24 mouse cellular contexts compared by ENCODE assay signal in the genomic region with DNA sequence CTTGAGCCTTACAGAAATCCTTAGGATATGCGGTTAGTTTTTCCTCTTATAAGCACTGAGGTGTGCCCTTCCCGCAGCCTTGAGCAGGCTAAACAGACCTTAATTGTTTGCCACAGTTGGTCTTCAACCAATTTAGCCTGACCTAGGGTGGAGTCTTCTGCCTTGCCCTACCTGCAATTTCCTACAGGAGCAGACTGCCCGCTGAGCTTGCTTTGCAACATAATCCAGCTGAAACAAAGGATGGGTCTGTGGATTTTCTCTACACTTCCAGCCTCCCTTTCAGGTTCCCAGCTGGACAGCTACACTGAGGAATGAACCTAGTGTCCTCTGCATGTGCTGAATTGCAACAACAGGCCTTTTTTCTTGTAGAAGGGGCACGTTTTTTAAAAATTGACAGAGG. TPM values are rescaled to one million over a fixed set of nuclear protein-coding genes. Genes with fewer than 3 reads are reported as not detected.
"Had no signal": no experiment of that assay in that cellular context is flagged by ENCODE, and none has a peak within 500 bp of the region (broad histone marks: within the 10 kb centered on the region; RNA-seq: fewer than 3 reads in every experiment).

No protein-coding gene starts in this region.

- H3K27me3 ChIP-seq: kidney, embryonic 15.5 days; neural tube, embryonic 13.5 days; stomach, embryonic 15.5 days had no signal

- H3K9me3 ChIP-seq: kidney, embryonic 15.5 days; midbrain, embryonic 10.5 days; midbrain, embryonic 13.5 days; neural tube, embryonic 13.5 days; stomach, embryonic 15.5 days had no signal

- H3K4me3 ChIP-seq: kidney, embryonic 15.5 days; midbrain, embryonic 10.5 days; midbrain, embryonic 13.5 days; myocyte; neural tube, embryonic 13.5 days; stomach, embryonic 15.5 days had no signal

- H3K36me3 ChIP-seq: kidney, embryonic 15.5 days; midbrain, embryonic 10.5 days; midbrain, embryonic 13.5 days; neural tube, embryonic 13.5 days; stomach, embryonic 15.5 days had no signal

- H3K9ac ChIP-seq: kidney, embryonic 15.5 days; liver, embryonic 14.5 days; liver, postnatal 0 days; lung, embryonic 14.5 days; midbrain, embryonic 13.5 days; neural tube, embryonic 13.5 days; stomach, embryonic 15.5 days had no signal

- H3K27ac ChIP-seq: kidney, embryonic 15.5 days; liver, embryonic 14.5 days; macrophage; midbrain, embryonic 13.5 days; neural tube, embryonic 13.5 days; stomach, embryonic 15.5 days had no signal

- H3K4me2 ChIP-seq: kidney, embryonic 15.5 days; lung, embryonic 14.5 days; midbrain, embryonic 13.5 days; neural tube, embryonic 13.5 days; stomach, embryonic 15.5 days had no signal

- H3K4me1 ChIP-seq: stomach, embryonic 15.5 days had no signal

- DNase-seq: kidney, adult 11 months; kidney, adult 8-10 months; kidney, postnatal 10 days; kidney, postnatal 36 days; liver, postnatal 0 days; lung, embryonic 14.5 days; right cerebral cortex, postnatal 14 days; spleen, adult 18-20 months; thymus, adult 18-20 months; thymus, postnatal 36 days had no signal

- ATAC-seq: liver, postnatal 0 days; lung, postnatal 0 days; midbrain, embryonic 16.5 days had no signal

RNA-seq across cellular contexts. Expression of gene Tmem238l, which starts 55.2 kb away (rescaled TPM):
- polyA plus RNA-seq: kidney, embryonic 15.5 days; limb, embryonic 11.5 days; limb, embryonic 14.5 days; liver, adult 2 months; liver, embryonic 14.5 days; liver, postnatal 0 days; lung, embryonic 14.5 days; lung, postnatal 0 days; macrophage; midbrain, embryonic 10.5 days; midbrain, embryonic 13.5 days; midbrain, embryonic 16.5 days; myocyte; neural tube, embryonic 13.5 days; testis, adult 2 months had no signal
